Comparison of ENCODE assay signal across 8 mouse cellular contexts in genomic region chr10:117376580-117377189, GRCm38 (mm10). TPM values are rescaled to one million over a fixed set of nuclear protein-coding genes. Genes with fewer than 3 reads are reported as not detected.
A peak's percentile ranks its signal among the peaks of the same experiment; 100 is the strongest.
DNase-seq lines count a peak whose midpoint lies in the region; ATAC-seq and TF ChIP-seq lines count a peak whose summit lies in the region.

No protein-coding gene starts in this region.

- peak; percentile 96 for ATAC-seq in frontal cortex, adult (ENCODE audit: low TSS enrichment)
- ATAC-seq in lung, embryonic 16.5 days (ENCODE audit: low read depth), result peak; percentile 98

- no peaks in the 10 kb centered on the region for H3K27me3 ChIP-seq in hindbrain, embryonic 10.5 days (ENCODE audit: insufficient read depth, poor library complexity, severe bottlenecking)
- no peaks in the 10 kb centered on the region for H3K27me3 ChIP-seq in lung, embryonic 16.5 days (ENCODE audit: control insufficient read depth, insufficient read depth, low read depth, low read length)
- H3K27me3 ChIP-seq in thymus, adult 2 months (ENCODE audit: control insufficient read depth, insufficient read depth, low read length), result no peaks in the 10 kb centered on the region

- peak overlapping the region; percentile 71 for H3K4me3 ChIP-seq in hindbrain, embryonic 10.5 days
- H3K4me3 ChIP-seq in lung, embryonic 16.5 days (ENCODE audit: low read length), result peak overlapping the region; percentile 79
- peak overlapping the region; percentile 99 for H3K4me3 ChIP-seq in thymus, adult 2 months (ENCODE audit: control insufficient read depth, insufficient read depth, low read length)

- H3K9ac ChIP-seq in lung, embryonic 16.5 days (ENCODE audit: low read length), result peak overlapping the region; percentile 100

- TF ChIP-seq CTCF in thymus, adult 2 months (IDR thresholded peaks at IDR 0.05; ENCODE audit: borderline replicate concordance, control insufficient read depth, extremely low read depth, insufficient read depth, low read length, poor library complexity), result 0 out of 2 replicates have a peak, but pooled peaks have one; percentile 58

- no peaks in the 10 kb centered on the region for H3K9me3 ChIP-seq in hindbrain, embryonic 10.5 days
- H3K9me3 ChIP-seq in lung, embryonic 16.5 days (ENCODE audit: control insufficient read depth, low read length), result no peaks in the 10 kb centered on the region

- peak overlapping the region; percentile 100 for H3K27ac ChIP-seq in hindbrain, embryonic 10.5 days
- peak overlapping the region; percentile 94 for H3K27ac ChIP-seq in lung, embryonic 16.5 days (ENCODE audit: low read length)
- H3K27ac ChIP-seq in thymus, adult 2 months (ENCODE audit: control insufficient read depth, insufficient read depth, low read length), result peak overlapping the region; percentile 58; the same call in 1 of the 2 replicates

- peak; percentile 97 for TF ChIP-seq POLR2A in thymus, adult 2 months (IDR thresholded peaks at IDR 0.05; ENCODE audit: control insufficient read depth, extremely low read depth, insufficient read depth, low read length, poor library complexity)

- H3K4me2 ChIP-seq in lung, embryonic 16.5 days (ENCODE audit: low read depth, low read length), result peak overlapping the region; percentile 56

- H3K36me3 ChIP-seq in hindbrain, embryonic 10.5 days, result no peaks in the 10 kb centered on the region; the same call in 1 of the 2 replicates
- no peaks in the 10 kb centered on the region for H3K36me3 ChIP-seq in lung, embryonic 16.5 days (ENCODE audit: control insufficient read depth, insufficient read depth, low read length)
- H3K36me3 ChIP-seq in thymus, adult 2 months (ENCODE audit: control insufficient read depth, insufficient read depth, low read length), result no peaks in the 10 kb centered on the region

- DNase-seq in Muller cell, postnatal 12 days (ENCODE audit: inconsistent ontology term), result peak; percentile 97
- peak; percentile 92 for DNase-seq in cerebellum, adult 9-10 months
- DNase-seq in hindbrain, embryonic 10.5 days (ENCODE audit: low spot score), result peak; percentile 97
- DNase-seq in layer of hippocampus, adult 9-11 months, result peak; percentile 95
- DNase-seq in ovary, adult 18-20 months (ENCODE audit: low spot score), result peak; percentile 91
- DNase-seq in thymus, adult 2 months, result peak; percentile 97

- WGBS in hindbrain, embryonic 10.5 days, result under 1% methylated on average over 86 of the region's 86 CpGs
- under 1% methylated on average over 72 of the region's 86 CpGs for WGBS in lung, embryonic 16.5 days
- 1% methylated on average over 86 of the region's 86 CpGs for WGBS in thymus, adult 2 months

- 0 out of 2 replicates have a peak, but pooled peaks cover 15% of the 10 kb centered on the region for H3K4me1 ChIP-seq in hindbrain, embryonic 10.5 days (replicated peaks)
- peaks cover 12% of the 10 kb centered on the region for H3K4me1 ChIP-seq in lung, embryonic 16.5 days (replicated peaks; ENCODE audit: control insufficient read depth, insufficient read depth, low read length)
- peaks cover 2% of the 10 kb centered on the region; the same call in 1 of the 2 replicates for H3K4me1 ChIP-seq in thymus, adult 2 months (replicated peaks; ENCODE audit: control insufficient read depth, insufficient read depth, low read length)

RNA-seq across cellular contexts. Expression of gene Cpsf6, which starts 3.1 kb away (rescaled TPM):
- 188 and 221 TPM in 2 replicates for polyA plus RNA-seq in hindbrain, embryonic 10.5 days (2016; fragmentation: Nextera tagmentation; extraction: Ambion mirVana)
- 151 and 162 TPM in 2 replicates for polyA plus RNA-seq in lung, embryonic 16.5 days (2015; fragmentation: Nextera tagmentation; extraction: Ambion mirVana)
- 171 and 218 TPM in 2 replicates for polyA plus RNA-seq in thymus, adult 2 months (2012; rRNA removed)

Comparison
In these comparisons a context has a peak if more than half of its experiments do, and no peak if none do; other contexts are left out.
1. Peak in every context shown above with its lines: DNase-seq, ATAC-seq, H3K4me3 ChIP-seq and H3K27ac ChIP-seq.